Mouse (Mus musculus) limb, embryonic 15.5 days (tissue): ENCODE data around the gene Meis3. TPM values are rescaled to one million over a fixed set of nuclear protein-coding genes. Genes with fewer than 3 reads are reported as not detected.

Source experiments
- ATAC-seq: fragments of 200-750 bp; cut with Nextera tagmentation; 2 replicates; pipeline ENCODE4 v1.8.0; 2017; ENCODE audit warnings: low read depth, moderate TSS enrichment; ENCODE audit not compliant: insufficient number of reproducible peaks, low FRiP score, low TSS enrichment
- H3K27ac ChIP-seq: fragments of 300-500 bp; sonication (generic); 2 replicates; pipeline ENCODE4 v1.5.1; 2015; ENCODE audit warnings: moderate library complexity, mild to moderate bottlenecking, inconsistent platforms
- H3K27me3 ChIP-seq: fragments of 300-500 bp; sonication (generic); 2 replicates; pipeline ENCODE4 v1.6.1; 2015; ENCODE audit warnings: inconsistent platforms
- H3K36me3 ChIP-seq: fragments of 300-500 bp; sonication (generic); 2 replicates; pipeline ENCODE4 v1.6.1; 2015; ENCODE audit warnings: inconsistent platforms
- H3K4me1 ChIP-seq: fragments of 300-500 bp; sonication (generic); 2 replicates; pipeline ENCODE4 v1.6.1; 2015; ENCODE audit warnings: inconsistent platforms
- H3K4me2 ChIP-seq: fragments of 300-500 bp; sonication (generic); 2 replicates; pipeline ENCODE4 v1.6.1; 2015; ENCODE audit warnings: mild to moderate bottlenecking, inconsistent platforms
- H3K4me3 ChIP-seq: fragments of 300-500 bp; sonication (generic); 2 replicates; pipeline ENCODE4 v1.5.1; 2015; ENCODE audit warnings: mild to moderate bottlenecking, inconsistent platforms
- H3K9ac ChIP-seq: fragments of 300-500 bp; sonication (generic); 2 replicates; pipeline ENCODE4 v1.6.1; 2015; ENCODE audit warnings: inconsistent platforms
- H3K9me3 ChIP-seq: fragments of 300-500 bp; sonication (generic); 2 replicates; pipeline ENCODE4 v1.6.1; 2016; ENCODE audit warnings: inconsistent platforms
- WGBS: fragments of 180-500 bp; shearing (Covaris S2); methylation state at CpG from one replicate; pipeline ENCODE4 v1.1.7; 2015; 5-methylcytosine and 5-hydroxymethylcytosine counted together
- polyA plus RNA-seq: library from polyadenylated mRNA; unstranded; fragments of >200 nt; fragmentation: Nextera tagmentation; extraction: Ambion mirVana; gene quantifications from 2 replicates; pipeline ENCODE4 v1.2.1, GENCODE M21; 2015

The Meis3 gene
- polyA plus RNA-seq, 1 experiment from 2014 or later = 18.3 TPM

- no peaks in the 10 kb centered on the region for H3K27me3 ChIP-seq
- no peaks in the 10 kb centered on the region for H3K4me1 ChIP-seq
- H3K4me2 ChIP-seq = no peak overlapping the region
- H3K9ac ChIP-seq = no peak overlapping the region
- no peak overlapping the region for H3K27ac ChIP-seq
- 81% methylated on average over 15 of the region's 15 CpGs for WGBS
- no peak for ATAC-seq
- no peak overlapping the region for H3K4me3 ChIP-seq
- H3K9me3 ChIP-seq = no peaks in the 10 kb centered on the region
- peaks cover 87% of the 10 kb centered on the region for H3K36me3 ChIP-seq
These were observed 28.0 kb downstream of the Meis3 start for GRCm38 (mm10) chr7:16202756-16203504.

- no peaks in the 10 kb centered on the region for H3K4me1 ChIP-seq
- peaks cover 83% of the 10 kb centered on the region for H3K36me3 ChIP-seq
- no peak overlapping the region for H3K9ac ChIP-seq
- no peak for ATAC-seq
- 82% methylated on average over 13 of the region's 13 CpGs for WGBS
- no peak overlapping the region for H3K27ac ChIP-seq
- H3K9me3 ChIP-seq = no peaks in the 10 kb centered on the region
- H3K27me3 ChIP-seq = no peaks in the 10 kb centered on the region
- no peak overlapping the region for H3K4me3 ChIP-seq
- no peak overlapping the region for H3K4me2 ChIP-seq
These were observed 28.6 kb downstream of the Meis3 start for GRCm38 (mm10) chr7:16203505-16203903.

DNA sequence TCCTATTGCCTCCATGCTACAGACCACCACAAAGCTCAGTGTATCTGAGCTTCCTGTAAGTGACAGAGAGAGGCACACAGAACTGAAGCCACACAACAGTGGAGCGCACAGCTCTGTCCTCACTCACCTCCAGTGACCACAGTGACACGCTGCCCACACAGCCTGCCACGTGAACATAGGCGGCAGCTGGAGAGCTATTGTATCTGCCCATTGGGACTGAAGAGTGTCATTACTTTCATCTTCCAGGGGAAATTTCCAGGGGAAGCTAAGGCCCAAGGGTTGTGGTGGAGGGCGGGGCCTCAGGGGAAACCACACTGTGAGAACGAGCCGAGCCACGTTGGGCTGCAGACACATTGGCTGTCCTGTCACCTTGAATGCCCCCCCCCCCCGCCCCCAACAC lies 29.9 kb downstream of the Meis3 start:
- no peak for ATAC-seq
- peaks cover 83% of the 10 kb centered on the region for H3K36me3 ChIP-seq
- 79% methylated on average over 9 of the region's 9 CpGs for WGBS

DNA sequence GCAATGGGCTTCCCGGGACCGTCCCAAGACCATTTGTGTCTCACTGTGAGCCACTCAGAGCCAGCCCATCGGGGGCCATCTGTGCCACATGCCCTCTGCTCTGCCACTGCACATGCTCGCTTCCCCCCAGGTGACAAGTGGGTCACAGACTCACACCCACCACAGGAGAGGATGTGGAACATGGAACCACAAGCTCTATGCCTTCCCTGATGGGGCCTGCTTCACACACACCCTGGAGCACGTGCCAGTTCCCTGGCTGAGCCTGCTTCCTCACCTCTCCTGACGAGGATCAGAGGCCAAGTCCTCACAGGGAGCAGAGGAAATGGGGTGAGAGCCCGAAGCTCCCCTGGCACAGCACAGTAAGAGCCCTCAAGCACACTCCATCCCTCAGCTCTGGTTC lies 32.2 kb downstream of the Meis3 start:
- no peaks in the 10 kb centered on the region for H3K4me1 ChIP-seq
- ATAC-seq = no peak
- WGBS = 81% methylated on average over 7 of the region's 7 CpGs
- H3K27ac ChIP-seq = no peak overlapping the region
- no peaks in the 10 kb centered on the region for H3K27me3 ChIP-seq
- H3K4me2 ChIP-seq = no peak overlapping the region
- H3K9ac ChIP-seq = no peak overlapping the region
- H3K4me3 ChIP-seq = no peak overlapping the region
- peaks cover 84% of the 10 kb centered on the region for H3K36me3 ChIP-seq
- H3K9me3 ChIP-seq = no peaks in the 10 kb centered on the region

More for the DNA sequence above, 29.9 kb downstream of the Meis3 start:
- no peaks in the 10 kb centered on the region for H3K4me1 ChIP-seq
- no peak overlapping the region for H3K4me3 ChIP-seq
- no peak overlapping the region for H3K27ac ChIP-seq
- no peaks in the 10 kb centered on the region for H3K9me3 ChIP-seq
- no peak overlapping the region for H3K4me2 ChIP-seq
- no peak overlapping the region for H3K9ac ChIP-seq
- H3K27me3 ChIP-seq = no peaks in the 10 kb centered on the region

- Histone ChIP-seq H3K27ac (no peak overlapping the region), H3K4me2 (no peak overlapping the region), H3K36me3 (peaks cover 81% of the 10 kb centered on the region), H3K4me3 (no peak overlapping the region), H3K4me1 (no peaks in the 10 kb centered on the region), H3K27me3 (no peaks in the 10 kb centered on the region), H3K9me3 (no peaks in the 10 kb centered on the region), H3K9ac (no peak overlapping the region)
- WGBS = 88% methylated on average over 10 of the region's 10 CpGs
- 0 out of 2 replicates have a peak, but pooled peaks have one; percentile 33 for ATAC-seq
These were observed 32.6 kb downstream of the Meis3 start for GRCm38 (mm10) chr7:16207496-16207895.

- Histone ChIP-seq H3K4me2 (no peak overlapping the region), H3K9me3 (no peaks in the 10 kb centered on the region), H3K4me3 (no peak overlapping the region), H3K9ac (no peak overlapping the region), H3K4me1 (no peaks in the 10 kb centered on the region), H3K36me3 (peaks cover 81% of the 10 kb centered on the region), H3K27me3 (no peaks in the 10 kb centered on the region), H3K27ac (no peak overlapping the region)
- no peak for ATAC-seq
- 83% methylated on average over 21 of the region's 21 CpGs for WGBS
These were observed 34.1 kb downstream of the Meis3 start for GRCm38 (mm10) chr7:16208781-16209665.

DNA sequence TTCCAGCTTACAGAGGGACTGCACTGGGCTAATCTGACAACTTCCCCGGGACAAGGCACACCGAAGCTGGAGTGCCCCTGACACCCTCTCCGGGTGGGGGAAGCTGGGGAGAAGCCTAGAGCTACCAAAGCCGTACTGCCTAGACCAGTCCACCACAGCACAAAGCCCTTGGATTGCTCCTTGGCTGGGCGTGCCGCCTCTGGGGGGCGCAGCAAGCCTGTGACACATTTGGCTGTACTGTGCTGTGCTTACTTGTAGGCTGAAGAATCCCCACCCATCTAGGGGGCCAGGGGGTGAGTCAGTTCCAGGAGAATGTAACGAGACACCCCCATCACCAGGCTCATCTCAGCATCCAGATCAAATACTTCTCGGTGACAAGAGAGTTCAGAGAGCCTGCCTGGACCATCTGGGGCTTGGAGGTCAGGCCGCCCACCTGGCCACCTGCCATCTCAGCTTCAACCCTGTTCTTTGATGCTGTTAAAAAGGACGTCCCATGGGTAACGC lies 36.0 kb downstream of the Meis3 start:
- 64% methylated on average over 12 of the region's 12 CpGs for WGBS
- Histone ChIP-seq H3K27me3 (no peaks in the 10 kb centered on the region), H3K4me1 (no peaks in the 10 kb centered on the region), H3K4me2 (no peak overlapping the region), H3K27ac (no peak overlapping the region), H3K36me3 (peaks cover 85% of the 10 kb centered on the region), H3K9ac (no peak overlapping the region), H3K4me3 (no peak overlapping the region), H3K9me3 (no peaks in the 10 kb centered on the region)
- no peak for ATAC-seq

GRCm38 (mm10) chr7:16213196-16213595 lies 38.3 kb downstream of the Meis3 start:
- Histone ChIP-seq H3K9ac (no peak overlapping the region), H3K4me1 (no peaks in the 10 kb centered on the region), H3K4me2 (no peak overlapping the region), H3K36me3 (peaks cover 93% of the 10 kb centered on the region), H3K27ac (no peak overlapping the region), H3K27me3 (no peaks in the 10 kb centered on the region), H3K4me3 (no peak overlapping the region), H3K9me3 (no peaks in the 10 kb centered on the region)
- ATAC-seq = no peak
- 91% methylated on average over 6 of the region's 6 CpGs for WGBS

GRCm38 (mm10) chr7:16213986-16214385 lies 39.1 kb downstream of the Meis3 start:
- H3K4me1 ChIP-seq = no peaks in the 10 kb centered on the region
- no peak overlapping the region for H3K27ac ChIP-seq
- no peak overlapping the region for H3K4me3 ChIP-seq
- H3K9me3 ChIP-seq = no peaks in the 10 kb centered on the region
- H3K4me2 ChIP-seq = no peak overlapping the region
- H3K36me3 ChIP-seq = peaks cover 92% of the 10 kb centered on the region
- WGBS = 90% methylated on average over 9 of the region's 9 CpGs
- no peak for ATAC-seq
- H3K27me3 ChIP-seq = no peaks in the 10 kb centered on the region
- H3K9ac ChIP-seq = no peak overlapping the region

GRCm38 (mm10) chr7:16221582-16222272 lies 46.8 kb downstream of the Meis3 start, which contains the start of gene Dhx34:
TSS of gene Dhx34 (minus strand) at chr7:16222037.
- Histone ChIP-seq H3K4me2 (peak within 1 kb of the TSS; percentile 59), H3K4me1 (peaks cover 11% of the 10 kb centered on the region; the same call in 1 of the 2 replicates), H3K9ac (peak within 1 kb of the TSS; percentile 68), H3K27ac (peak within 1 kb of the TSS; percentile 89), H3K27me3 (no peaks in the 10 kb centered on the region), H3K9me3 (no peaks in the 10 kb centered on the region), H3K4me3 (peak within 1 kb of the TSS; percentile 61), H3K36me3 (peaks cover 19% of the 10 kb centered on the region)
- ATAC-seq = peak; percentile 88
- 1% methylated on average over 34 of the region's 34 CpGs for WGBS

GRCm38 (mm10) chr7:16229869-16230268 lies 55.0 kb downstream of the Meis3 start:
- Histone ChIP-seq H3K36me3 (no peaks in the 10 kb centered on the region), H3K27ac (no peak overlapping the region), H3K4me2 (no peak overlapping the region), H3K4me1 (0 out of 2 replicates have a peak, but pooled peaks cover 3% of the 10 kb centered on the region), H3K9me3 (no peaks in the 10 kb centered on the region), H3K4me3 (no peak overlapping the region), H3K9ac (no peak overlapping the region), H3K27me3 (no peaks in the 10 kb centered on the region)
- 29% methylated on average over 5 of the region's 5 CpGs for WGBS
- ATAC-seq = no peak
